Mouse (Mus musculus): Measurements from ENCODE around the gene Daam1.

DNA sequence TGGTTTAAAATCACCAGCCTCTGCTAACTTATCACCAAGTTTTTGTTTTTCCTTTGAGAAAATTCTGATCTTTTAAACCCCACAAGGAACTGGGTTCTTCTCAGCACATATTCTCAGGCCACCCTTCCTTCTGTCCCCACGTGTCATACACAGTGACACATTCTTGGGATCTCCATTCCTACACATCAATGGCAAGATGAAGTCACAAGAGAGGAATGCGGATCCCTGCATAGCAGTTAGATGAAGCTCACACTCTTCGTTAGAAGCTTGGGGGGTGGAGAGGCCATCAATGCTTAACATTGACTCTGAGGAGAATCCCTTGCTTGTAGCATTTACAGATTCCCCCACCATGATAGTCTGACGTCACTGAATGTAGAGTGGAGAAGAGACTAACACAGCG, 10.8 kb upstream of the Daam1 start:
- TF ChIP-seq POLR2A (IDR thresholded peaks at IDR 0.05; ENCODE audit: insufficient read length, low read depth), result no peak
- TF ChIP-seq USF1 (IDR thresholded peaks at IDR 0.05; ENCODE audit: low read depth), result no peak
- no peak for TF ChIP-seq TCF12 (IDR thresholded peaks at IDR 0.05; ENCODE audit: insufficient read depth, poor library complexity, severe bottlenecking)
- no peak for TF ChIP-seq CEBPB (IDR thresholded peaks at IDR 0.05; ENCODE audit: insufficient read depth, poor library complexity, severe bottlenecking)
